Mouse (Mus musculus): ENCODE measurements around the gene Lima1. TPM values are rescaled to one million over a fixed set of nuclear protein-coding genes. Genes with fewer than 3 reads are reported as not detected.
"Not testable (repeated sequence)": the region's sequence is repeated elsewhere in the genome, so short reads cannot be mapped to it uniquely, and the experiment has no call there.

Lima1 gene
- polyA plus RNA-seq, 1 experiment from 2014 or later: 54.7 TPM

DNA sequence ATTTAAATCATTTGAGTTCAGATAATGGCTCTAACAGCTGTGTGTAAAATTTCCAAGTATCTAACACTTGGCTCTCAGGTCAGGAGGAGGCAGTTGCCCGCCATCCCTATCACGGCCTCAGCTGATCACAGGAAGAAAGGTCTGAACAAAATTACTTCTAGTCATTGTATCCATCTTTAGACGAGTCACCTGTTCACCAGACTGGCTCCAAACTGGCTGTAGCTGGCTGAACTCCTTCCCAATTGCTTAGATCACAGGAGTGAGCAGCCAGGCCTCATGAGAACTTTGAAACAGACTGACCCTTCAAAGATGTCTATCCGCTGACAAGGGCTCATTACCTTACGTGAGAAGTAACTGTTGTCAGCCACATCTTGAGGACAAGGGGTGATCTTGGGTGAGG, 28.0 kb upstream of the Lima1 start:
- Histone ChIP-seq H3K9me3 (ENCODE audit: low read length) (no peaks in the 10 kb centered on the region), H3K9ac (replicated peaks; ENCODE audit: low read length) (no peak overlapping the region), H3K27ac (ENCODE audit: low read length) (peak overlapping the region; percentile 30), H3K4me2 (replicated peaks; ENCODE audit: low read depth, low read length) (no peak overlapping the region), H3K4me1 (ENCODE audit: insufficient read depth, low read length) (peaks cover 4% of the 10 kb centered on the region; the same call in 1 of the 2 replicates), H3K4me3 (ENCODE audit: low read length) (no peak overlapping the region), H3K36me3 (ENCODE audit: insufficient read depth, low read length) (no peaks in the 10 kb centered on the region), H3K27me3 (ENCODE audit: insufficient read depth, low read length) (no peaks in the 10 kb centered on the region)
- WGBS: 68% methylated on average over 5 of the region's 5 CpGs
- ATAC-seq (ENCODE audit: low FRiP score, low TSS enrichment): no peak

DNA sequence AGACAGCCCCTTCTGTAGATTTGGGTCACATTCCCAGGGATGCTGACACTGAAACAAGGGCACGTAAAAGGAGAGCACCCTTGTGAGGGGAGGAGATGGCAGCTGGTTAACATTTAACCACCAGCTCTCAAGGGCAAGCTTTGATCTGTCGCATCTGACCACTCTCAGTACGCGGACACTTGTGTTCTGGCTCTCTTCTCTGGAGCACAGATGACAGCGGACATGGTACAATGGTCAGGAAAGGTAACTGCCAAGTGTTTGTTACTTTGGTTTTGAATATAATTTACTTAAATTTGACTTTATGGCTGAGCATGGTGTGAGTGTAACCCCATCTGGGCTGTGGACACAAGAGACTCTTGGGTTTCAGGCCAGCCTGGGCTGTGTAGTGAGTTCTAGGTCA, 27.5 kb upstream of the Lima1 start:
- H3K9ac ChIP-seq (replicated peaks; ENCODE audit: low read length): no peak overlapping the region
- H3K27me3 ChIP-seq (ENCODE audit: insufficient read depth, low read length): no peaks in the 10 kb centered on the region
- no peaks in the 10 kb centered on the region for H3K9me3 ChIP-seq (ENCODE audit: low read length)
- H3K4me3 ChIP-seq (ENCODE audit: low read length): no peak overlapping the region
- no peak overlapping the region for H3K4me2 ChIP-seq (replicated peaks; ENCODE audit: low read depth, low read length)
- peak overlapping the region; percentile 30 for H3K27ac ChIP-seq (ENCODE audit: low read length)
- peaks cover 7% of the 10 kb centered on the region; the same call in 1 of the 2 replicates for H3K4me1 ChIP-seq (ENCODE audit: insufficient read depth, low read length)
- H3K36me3 ChIP-seq (ENCODE audit: insufficient read depth, low read length): no peaks in the 10 kb centered on the region
- peak; percentile 73; the same call in 1 of the 2 replicates for ATAC-seq (ENCODE audit: low FRiP score, low TSS enrichment)
- 53% methylated on average over 5 of the region's 5 CpGs for WGBS

DNA sequence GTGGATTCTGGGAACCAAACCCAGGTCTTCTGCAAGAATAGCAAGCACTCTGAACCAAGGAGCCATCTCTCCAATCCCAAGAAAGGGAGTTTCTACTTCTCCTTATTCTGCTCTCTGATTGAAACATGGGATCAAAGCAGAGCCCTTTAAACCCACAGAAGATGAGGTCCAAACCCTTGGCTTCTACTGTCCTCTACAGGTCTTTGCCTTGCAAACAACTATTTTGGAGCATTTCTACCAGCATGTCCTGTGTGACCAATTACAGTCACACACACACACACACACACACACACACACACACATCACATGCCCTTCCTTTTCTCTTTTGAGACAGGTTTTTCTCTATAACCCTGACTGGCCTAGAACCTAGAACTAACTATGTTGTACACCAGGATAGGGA, 21.4 kb upstream of the Lima1 start:
- Histone ChIP-seq H3K9ac (replicated peaks; ENCODE audit: low read length) (no peak overlapping the region), H3K4me1 (ENCODE audit: insufficient read depth, low read length) (0 out of 2 replicates have a peak, but pooled peaks cover 4% of the 10 kb centered on the region), H3K4me3 (ENCODE audit: low read length) (no peak overlapping the region), H3K36me3 (ENCODE audit: insufficient read depth, low read length) (no peaks in the 10 kb centered on the region), H3K9me3 (ENCODE audit: low read length) (no peaks in the 10 kb centered on the region), H3K27me3 (ENCODE audit: insufficient read depth, low read length) (no peaks in the 10 kb centered on the region), H3K4me2 (replicated peaks; ENCODE audit: low read depth, low read length) (no peak overlapping the region), H3K27ac (ENCODE audit: low read length) (no peak overlapping the region)
- ATAC-seq (ENCODE audit: low FRiP score, low TSS enrichment): no peak

DNA sequence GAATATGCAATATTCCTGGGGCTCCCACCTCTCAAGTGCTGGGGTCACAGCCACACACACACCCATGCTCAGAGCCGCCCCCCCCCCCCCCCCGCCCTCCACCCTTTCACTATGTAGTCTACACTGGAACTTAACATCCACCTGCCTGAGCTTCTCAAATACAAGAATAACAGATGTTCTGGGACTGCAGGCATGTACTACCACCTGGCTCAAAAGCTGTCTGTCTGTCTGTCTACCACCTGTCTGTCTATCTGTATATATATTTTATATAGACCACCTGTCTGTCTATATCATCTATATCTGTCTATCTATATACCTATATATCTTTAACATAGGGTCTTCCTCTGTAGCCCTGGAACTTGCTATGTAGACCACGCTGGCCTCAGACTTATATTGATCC, 16.1 kb upstream of the Lima1 start:
- no peak overlapping the region for H3K4me3 ChIP-seq (ENCODE audit: low read length)
- H3K9me3 ChIP-seq (ENCODE audit: low read length): no peaks in the 10 kb centered on the region
- ATAC-seq (ENCODE audit: low FRiP score, low TSS enrichment): no peak
- H3K27me3 ChIP-seq (ENCODE audit: insufficient read depth, low read length): no peaks in the 10 kb centered on the region
- peaks cover 20% of the 10 kb centered on the region for H3K4me1 ChIP-seq (ENCODE audit: insufficient read depth, low read length)
- H3K27ac ChIP-seq (ENCODE audit: low read length): no peak overlapping the region; the same call in 1 of the 2 replicates
- H3K9ac ChIP-seq (replicated peaks; ENCODE audit: low read length): no peak overlapping the region
- 0 out of 2 replicates have a peak overlapping the region, but pooled peaks have one; percentile 49 for H3K4me2 ChIP-seq (replicated peaks; ENCODE audit: low read depth, low read length)
- H3K36me3 ChIP-seq (ENCODE audit: insufficient read depth, low read length): no peaks in the 10 kb centered on the region
- WGBS: 94% methylated on average over 1 of the region's 3 CpGs

DNA sequence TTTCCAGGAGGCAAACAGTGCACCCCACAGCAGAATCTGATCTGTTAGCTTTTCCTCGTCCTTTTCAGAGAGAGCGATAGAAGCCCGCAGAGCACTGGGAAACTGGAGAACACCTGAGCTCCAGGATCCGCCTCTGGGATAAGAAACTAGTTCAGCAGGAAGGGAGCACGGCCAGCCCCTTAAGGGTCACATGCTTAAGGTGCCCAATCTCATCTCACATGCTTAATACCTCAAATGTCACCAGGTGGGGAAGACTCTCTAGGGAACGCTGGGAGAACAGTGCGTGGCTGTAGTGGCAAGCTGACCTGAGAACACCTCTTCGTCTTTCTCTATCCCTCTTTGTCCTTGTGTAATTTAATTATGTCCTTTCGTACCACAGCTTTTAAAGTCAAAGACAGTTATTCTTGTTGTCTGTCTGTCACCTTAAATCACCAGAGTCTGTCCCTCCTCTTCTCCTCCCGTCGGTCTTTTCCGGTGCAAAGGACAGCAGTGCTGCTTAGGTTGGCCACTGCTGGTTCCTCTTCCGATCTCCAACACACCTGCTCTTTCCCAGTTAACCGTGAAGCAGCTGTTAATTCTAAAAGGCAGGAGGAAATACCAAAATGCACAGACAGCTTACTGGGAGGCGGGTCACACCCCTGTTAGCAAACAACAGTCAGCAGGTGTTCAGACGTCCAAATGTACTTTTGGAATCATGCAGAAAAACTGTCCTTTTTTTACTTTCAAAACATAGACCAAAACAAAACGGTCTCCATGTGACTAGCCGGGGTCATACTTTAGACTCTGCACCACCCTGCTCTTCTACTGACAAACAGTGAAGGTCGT, 15.4 kb upstream of the Lima1 start:
- Histone ChIP-seq H3K4me3 (ENCODE audit: low read length) (peak overlapping the region; percentile 24; the same call in 1 of the 2 replicates), H3K36me3 (ENCODE audit: insufficient read depth, low read length) (no peaks in the 10 kb centered on the region), H3K4me1 (ENCODE audit: insufficient read depth, low read length) (peaks cover 20% of the 10 kb centered on the region), H3K9me3 (ENCODE audit: low read length) (no peaks in the 10 kb centered on the region), H3K27me3 (ENCODE audit: insufficient read depth, low read length) (no peaks in the 10 kb centered on the region), H3K9ac (replicated peaks; ENCODE audit: low read length) (peak overlapping the region; percentile 42), H3K27ac (ENCODE audit: low read length) (peak overlapping the region; percentile 61), H3K4me2 (replicated peaks; ENCODE audit: low read depth, low read length) (peak overlapping the region; percentile 49)
- ATAC-seq (ENCODE audit: low FRiP score, low TSS enrichment): 0 out of 2 replicates have a peak, but pooled peaks have one; percentile 72
- 22% methylated on average over 19 of the region's 19 CpGs for WGBS

DNA sequence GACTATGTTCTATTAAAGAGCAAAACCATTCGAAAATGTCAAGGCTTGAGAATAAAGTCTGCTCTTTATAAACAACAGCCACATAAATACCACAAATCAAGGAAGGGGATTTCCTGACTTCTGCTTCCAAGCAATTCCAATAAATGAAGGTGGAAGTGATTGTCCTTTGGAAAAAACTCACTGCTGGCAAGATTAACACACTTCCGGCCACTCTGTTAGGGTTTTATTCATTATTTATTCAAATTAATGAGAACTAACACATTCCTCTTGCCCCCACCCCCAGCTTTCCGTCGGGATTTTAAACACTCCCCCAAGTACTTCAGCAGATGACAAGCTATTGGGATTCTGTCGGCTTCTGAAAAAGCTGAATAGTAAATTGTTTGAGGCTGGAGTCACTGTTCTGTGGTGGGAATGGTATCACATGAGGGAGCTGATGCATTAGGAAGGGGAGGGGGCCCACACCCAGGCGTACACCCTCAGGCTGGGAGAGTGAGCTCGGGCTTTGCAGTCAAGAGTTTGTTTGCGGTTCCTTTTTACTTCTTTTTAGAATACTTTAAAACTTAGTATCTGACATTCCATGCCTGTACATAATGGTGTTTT, 14.1 kb upstream of the Lima1 start:
- WGBS: 45% methylated on average over 8 of the region's 8 CpGs
- Histone ChIP-seq H3K9ac (replicated peaks; ENCODE audit: low read length) (0 out of 2 replicates have a peak overlapping the region, but pooled peaks have one; percentile 38), H3K27ac (ENCODE audit: low read length) (peak overlapping the region; percentile 58; the same call in 1 of the 2 replicates), H3K4me1 (ENCODE audit: insufficient read depth, low read length) (peaks cover 20% of the 10 kb centered on the region), H3K9me3 (ENCODE audit: low read length) (no peaks in the 10 kb centered on the region), H3K4me3 (ENCODE audit: low read length) (no peak overlapping the region), H3K27me3 (ENCODE audit: insufficient read depth, low read length) (no peaks in the 10 kb centered on the region), H3K36me3 (ENCODE audit: insufficient read depth, low read length) (no peaks in the 10 kb centered on the region), H3K4me2 (replicated peaks; ENCODE audit: low read depth, low read length) (0 out of 2 replicates have a peak overlapping the region, but pooled peaks have one; percentile 10)
- ATAC-seq (ENCODE audit: low FRiP score, low TSS enrichment): no peak

DNA sequence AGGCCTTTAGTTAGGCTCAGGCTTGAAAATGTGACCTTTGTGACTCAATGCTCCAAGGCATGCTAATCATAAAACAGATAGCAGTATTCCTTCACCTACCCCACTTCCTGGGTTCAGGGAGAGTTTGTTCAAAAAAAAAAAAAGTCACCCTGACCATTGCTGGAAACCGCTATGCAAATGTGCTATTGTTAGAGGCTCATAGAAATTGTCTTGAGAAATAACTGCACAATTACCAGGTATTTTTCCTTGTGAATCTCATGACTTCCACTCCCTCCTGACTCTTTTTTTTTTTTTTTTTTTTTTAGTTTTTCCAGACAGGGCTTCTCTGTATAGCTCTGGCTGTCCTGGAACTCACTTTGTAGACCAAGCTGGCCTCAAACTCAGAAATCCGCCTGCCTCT, 11.9 kb upstream of the Lima1 start:
- not testable (repeated sequence) for ATAC-seq (ENCODE audit: low FRiP score, low TSS enrichment); H3K4me2 ChIP-seq (replicated peaks; ENCODE audit: low read depth, low read length); H3K27ac ChIP-seq (ENCODE audit: low read length); H3K9me3 ChIP-seq (ENCODE audit: low read length); H3K27me3 ChIP-seq (ENCODE audit: insufficient read depth, low read length); H3K9ac ChIP-seq (replicated peaks; ENCODE audit: low read length); H3K36me3 ChIP-seq (ENCODE audit: insufficient read depth, low read length); H3K4me3 ChIP-seq (ENCODE audit: low read length)
- WGBS: 96% methylated on average over 2 of the region's 2 CpGs
- H3K4me1 ChIP-seq (ENCODE audit: insufficient read depth, low read length): peaks cover 20% of the 10 kb centered on the region

DNA sequence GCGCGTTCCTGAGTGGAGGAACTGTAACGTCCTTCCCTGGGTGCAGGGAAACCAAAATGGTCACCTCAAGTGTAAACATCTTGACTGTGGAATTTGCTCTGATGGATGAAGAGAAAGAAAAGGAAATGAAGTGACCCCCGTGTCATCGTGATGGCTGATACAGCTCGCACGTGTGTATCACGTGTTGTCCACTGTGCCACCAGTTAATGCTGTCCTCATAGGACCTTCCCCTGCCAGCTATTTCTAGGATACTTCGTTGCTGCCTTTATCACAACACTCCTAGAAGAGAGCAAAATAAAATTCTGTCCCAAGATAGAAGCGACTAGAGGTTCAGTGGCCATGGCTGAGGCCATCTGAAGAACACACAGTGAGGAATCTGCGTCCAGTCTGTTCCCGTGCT, 8.8 kb upstream of the Lima1 start:
- no peak for ATAC-seq (ENCODE audit: low FRiP score, low TSS enrichment)
- H3K9ac ChIP-seq (replicated peaks; ENCODE audit: low read length): no peak overlapping the region
- 85% methylated on average over 12 of the region's 12 CpGs for WGBS

DNA sequence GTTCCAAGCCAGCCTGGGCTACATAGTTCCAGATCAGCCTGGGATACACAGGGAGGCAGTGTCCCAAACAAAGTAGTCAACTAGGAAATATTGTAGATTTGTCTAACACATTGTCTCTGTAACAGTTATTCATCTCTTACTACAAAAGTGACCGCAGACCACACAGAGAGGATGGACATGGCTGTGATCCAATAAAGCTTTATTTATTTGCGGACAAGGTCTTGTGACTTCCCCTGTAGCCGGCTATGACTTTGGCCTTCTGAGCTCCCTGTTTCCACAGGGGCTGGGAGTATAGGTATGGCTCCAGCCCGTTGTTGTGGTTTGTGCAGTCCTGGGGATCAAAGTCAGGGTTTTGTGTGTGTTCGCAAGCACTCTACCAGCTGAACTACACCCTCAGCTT, 3.3 kb upstream of the Lima1 start:
- no peak overlapping the region for H3K4me2 ChIP-seq (replicated peaks; ENCODE audit: low read depth, low read length)
- WGBS: 55% methylated on average over 5 of the region's 5 CpGs

More for the DNA sequence above, 8.8 kb upstream of the Lima1 start:
- Histone ChIP-seq H3K9me3 (ENCODE audit: low read length) (no peaks in the 10 kb centered on the region), H3K36me3 (ENCODE audit: insufficient read depth, low read length) (no peaks in the 10 kb centered on the region), H3K4me1 (ENCODE audit: insufficient read depth, low read length) (no peaks in the 10 kb centered on the region), H3K4me2 (replicated peaks; ENCODE audit: low read depth, low read length) (no peak overlapping the region), H3K27ac (ENCODE audit: low read length) (no peak overlapping the region), H3K27me3 (ENCODE audit: insufficient read depth, low read length) (no peaks in the 10 kb centered on the region), H3K4me3 (ENCODE audit: low read length) (no peak overlapping the region)

More for the DNA sequence above, 3.3 kb upstream of the Lima1 start:
- ATAC-seq (ENCODE audit: low FRiP score, low TSS enrichment): no peak
- H3K27ac ChIP-seq (ENCODE audit: low read length): 0 out of 2 replicates have a peak overlapping the region, but pooled peaks have one; percentile 31
- no peaks in the 10 kb centered on the region for H3K27me3 ChIP-seq (ENCODE audit: insufficient read depth, low read length)
- no peaks in the 10 kb centered on the region for H3K9me3 ChIP-seq (ENCODE audit: low read length)
- H3K36me3 ChIP-seq (ENCODE audit: insufficient read depth, low read length): no peaks in the 10 kb centered on the region
- H3K4me3 ChIP-seq (ENCODE audit: low read length): no peak overlapping the region
- H3K4me1 ChIP-seq (ENCODE audit: insufficient read depth, low read length): peaks cover 10% of the 10 kb centered on the region
- H3K9ac ChIP-seq (replicated peaks; ENCODE audit: low read length): no peak overlapping the region

Measured in kidney, embryonic 16.5 days (tissue).